Mouse (Mus musculus): ENCODE results near the gene Trabd2b. TPM values are rescaled to one million over a fixed set of nuclear protein-coding genes. Genes with fewer than 3 reads are reported as not detected.

The Trabd2b gene
- polyA plus RNA-seq, 1 experiment from 2014 or later: 1.8 TPM

DNA sequence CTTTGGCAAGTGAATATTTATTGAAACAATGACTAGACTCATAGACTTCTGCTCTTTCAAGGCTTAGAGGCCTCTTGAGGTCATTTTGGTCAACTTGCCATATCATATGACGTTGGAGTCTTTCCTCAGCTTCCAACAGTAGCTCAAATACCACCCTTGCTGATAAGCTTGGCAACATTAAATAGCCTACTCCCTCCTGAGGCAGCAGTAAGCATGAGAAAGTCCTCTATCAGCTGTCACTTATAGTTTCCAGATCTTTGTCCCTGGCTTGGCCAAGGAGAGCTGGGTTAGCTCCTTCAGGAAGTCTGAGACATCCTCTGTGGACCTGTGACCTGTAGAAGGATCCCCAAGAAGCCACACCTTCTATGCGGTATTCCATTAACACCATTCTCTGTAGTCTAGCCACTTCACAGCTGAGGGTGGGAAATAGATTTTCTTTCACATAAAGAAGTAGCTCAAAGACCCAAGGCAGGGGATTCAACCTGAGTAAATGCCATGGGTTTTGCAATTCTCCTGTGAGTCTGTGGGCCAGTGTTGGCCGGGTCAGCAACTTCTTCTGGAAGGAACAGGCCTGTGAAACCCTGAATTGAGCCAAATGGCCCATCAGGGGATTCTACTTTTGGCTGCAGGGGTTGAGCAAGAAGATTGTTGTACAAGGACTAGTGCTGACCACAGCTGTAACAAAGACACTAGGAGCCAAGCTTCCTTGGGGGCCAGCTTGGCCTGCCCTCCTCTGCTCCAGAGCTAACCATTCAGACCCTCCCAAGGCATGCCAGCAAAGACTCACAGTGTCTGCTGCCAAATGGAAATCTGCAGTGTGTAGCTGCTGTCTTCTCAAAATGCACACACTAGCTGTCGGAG is 127.6 kb downstream of the Trabd2b start:
- Histone ChIP-seq H3K9me3 (no peaks in the 10 kb centered on the region), H3K27me3 (no peaks in the 10 kb centered on the region), H3K4me2 (replicated peaks) (no peak overlapping the region), H3K4me3 (no peak overlapping the region), H3K36me3 (no peaks in the 10 kb centered on the region), H3K4me1 (no peaks in the 10 kb centered on the region), H3K9ac (replicated peaks) (no peak overlapping the region), H3K27ac (replicated peaks) (no peak overlapping the region)
- 82% methylated on average over 4 of the region's 4 CpGs for WGBS
- no peak for ATAC-seq (ENCODE audit: low FRiP score, low read depth)

DNA sequence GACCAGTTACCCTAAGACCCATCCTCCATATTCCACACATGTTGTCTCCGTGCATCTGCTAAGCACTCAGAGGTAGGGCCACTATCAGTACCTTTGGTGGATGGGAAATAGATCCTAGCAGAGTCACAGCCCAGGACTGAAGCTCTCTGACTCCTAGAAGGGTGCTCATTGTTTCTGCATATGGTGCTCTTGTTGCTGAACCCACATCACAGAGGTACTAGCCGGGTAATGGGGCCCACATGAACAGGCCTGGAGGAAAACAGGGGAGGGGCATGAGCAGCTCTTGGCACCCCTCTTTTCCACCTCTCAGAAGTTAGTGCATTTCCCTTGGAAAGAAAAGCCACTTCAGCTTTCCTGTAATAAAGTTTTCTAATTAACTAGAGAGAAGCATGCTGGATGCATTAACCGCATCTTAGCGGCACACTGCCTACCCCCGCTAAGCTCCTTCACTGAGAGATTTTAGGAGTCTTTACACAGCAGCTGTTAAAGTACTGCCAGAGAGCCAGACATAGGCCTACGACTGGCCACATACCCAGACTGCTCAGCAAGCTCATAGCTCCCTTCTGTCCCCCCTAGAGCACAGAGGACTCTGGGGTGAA is 131.0 kb downstream of the Trabd2b start:
- 0 out of 2 replicates have a peak, but pooled peaks have one; percentile 27 for ATAC-seq (ENCODE audit: low FRiP score, low read depth)
- no peak overlapping the region for H3K4me3 ChIP-seq
- H3K27ac ChIP-seq (replicated peaks): no peak overlapping the region
- WGBS: 76% methylated on average over 6 of the region's 6 CpGs
- H3K36me3 ChIP-seq: no peaks in the 10 kb centered on the region
- no peaks in the 10 kb centered on the region for H3K9me3 ChIP-seq
- H3K4me2 ChIP-seq (replicated peaks): no peak overlapping the region
- H3K27me3 ChIP-seq: no peaks in the 10 kb centered on the region
- no peaks in the 10 kb centered on the region for H3K4me1 ChIP-seq
- H3K9ac ChIP-seq (replicated peaks): no peak overlapping the region

DNA sequence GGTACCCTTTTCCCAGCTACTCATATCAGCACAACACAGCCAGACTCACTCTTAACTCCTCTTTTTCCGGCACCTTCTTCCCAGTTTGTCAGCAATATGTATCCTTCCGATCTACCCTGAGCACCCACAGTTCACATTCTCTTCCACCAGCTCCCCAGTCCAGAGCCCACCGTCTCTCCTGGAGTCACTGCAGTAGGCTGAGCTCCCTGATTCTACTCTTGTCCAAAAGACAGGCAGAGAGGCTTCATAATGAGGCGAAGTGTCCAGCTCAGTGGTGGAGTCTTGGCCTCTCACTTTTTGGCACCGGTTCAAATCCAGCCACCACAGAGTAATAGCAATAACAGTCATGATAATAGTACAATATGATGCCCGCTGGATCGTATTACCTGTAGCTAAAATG is 133.5 kb downstream of the Trabd2b start:
- H3K36me3 ChIP-seq: no peaks in the 10 kb centered on the region
- WGBS: 92% methylated on average over 7 of the region's 7 CpGs
- H3K27me3 ChIP-seq: no peaks in the 10 kb centered on the region
- no peak overlapping the region for H3K27ac ChIP-seq (replicated peaks)
- no peak overlapping the region for H3K4me2 ChIP-seq (replicated peaks)
- H3K9me3 ChIP-seq: no peaks in the 10 kb centered on the region
- no peak overlapping the region for H3K9ac ChIP-seq (replicated peaks)
- no peak for ATAC-seq (ENCODE audit: low FRiP score, low read depth)
- no peak overlapping the region for H3K4me3 ChIP-seq
- H3K4me1 ChIP-seq: no peaks in the 10 kb centered on the region

DNA sequence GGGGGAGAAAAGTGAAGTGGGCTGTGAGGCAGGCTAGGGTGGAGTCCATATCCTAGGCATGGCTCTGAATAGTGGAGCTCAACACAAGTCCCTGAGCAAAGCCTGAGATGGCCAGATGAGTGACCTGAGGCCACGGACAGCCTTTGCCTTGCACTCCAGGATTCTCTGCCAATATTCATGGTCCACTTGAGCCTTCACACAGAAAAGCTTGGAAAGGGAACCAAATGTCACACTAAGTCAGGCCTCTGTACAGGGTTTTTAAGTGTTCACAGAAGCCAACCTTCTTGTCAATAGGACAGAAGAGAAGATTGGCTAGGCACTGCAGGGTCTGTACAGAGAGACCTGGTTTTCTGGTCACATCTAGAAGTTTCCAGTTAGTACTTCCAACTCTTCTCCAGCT is 134.7 kb downstream of the Trabd2b start:
- H3K36me3 ChIP-seq: no peaks in the 10 kb centered on the region
- H3K27me3 ChIP-seq: no peaks in the 10 kb centered on the region
- no peak overlapping the region for H3K4me2 ChIP-seq (replicated peaks)
- no peak overlapping the region for H3K27ac ChIP-seq (replicated peaks)
- H3K4me1 ChIP-seq: no peaks in the 10 kb centered on the region
- no peak overlapping the region for H3K9ac ChIP-seq (replicated peaks)
- ATAC-seq (ENCODE audit: low FRiP score, low read depth): no peak
- no peak overlapping the region for H3K4me3 ChIP-seq
- no peaks in the 10 kb centered on the region for H3K9me3 ChIP-seq
- 84% methylated on average over 1 of the region's 1 CpGs for WGBS

DNA sequence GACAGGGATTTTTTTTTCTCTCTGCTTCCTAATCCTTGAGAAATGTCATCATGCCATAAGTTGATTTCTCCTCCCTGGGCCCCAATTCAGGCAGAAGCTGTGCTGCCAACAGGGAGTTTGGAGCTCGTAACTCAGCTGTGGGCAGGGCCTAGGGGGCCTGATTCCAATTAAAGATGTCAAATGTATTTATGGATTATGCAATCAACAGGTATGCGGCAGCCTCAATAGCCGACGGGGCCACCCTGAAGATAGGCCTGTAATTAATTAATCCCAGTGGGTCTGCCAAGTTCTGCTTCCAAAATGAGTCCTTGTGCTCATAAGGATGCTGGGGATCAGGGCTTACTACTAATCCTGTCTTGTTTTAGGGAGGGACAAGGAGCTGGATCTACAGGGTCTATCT is 135.6 kb downstream of the Trabd2b start:
- Histone ChIP-seq H3K4me3 (no peak overlapping the region), H3K27ac (replicated peaks) (no peak overlapping the region), H3K36me3 (no peaks in the 10 kb centered on the region), H3K9ac (replicated peaks) (no peak overlapping the region), H3K4me2 (replicated peaks) (no peak overlapping the region), H3K9me3 (no peaks in the 10 kb centered on the region), H3K27me3 (no peaks in the 10 kb centered on the region), H3K4me1 (no peaks in the 10 kb centered on the region)
- 73% methylated on average over 4 of the region's 4 CpGs for WGBS
- ATAC-seq (ENCODE audit: low FRiP score, low read depth): no peak

DNA sequence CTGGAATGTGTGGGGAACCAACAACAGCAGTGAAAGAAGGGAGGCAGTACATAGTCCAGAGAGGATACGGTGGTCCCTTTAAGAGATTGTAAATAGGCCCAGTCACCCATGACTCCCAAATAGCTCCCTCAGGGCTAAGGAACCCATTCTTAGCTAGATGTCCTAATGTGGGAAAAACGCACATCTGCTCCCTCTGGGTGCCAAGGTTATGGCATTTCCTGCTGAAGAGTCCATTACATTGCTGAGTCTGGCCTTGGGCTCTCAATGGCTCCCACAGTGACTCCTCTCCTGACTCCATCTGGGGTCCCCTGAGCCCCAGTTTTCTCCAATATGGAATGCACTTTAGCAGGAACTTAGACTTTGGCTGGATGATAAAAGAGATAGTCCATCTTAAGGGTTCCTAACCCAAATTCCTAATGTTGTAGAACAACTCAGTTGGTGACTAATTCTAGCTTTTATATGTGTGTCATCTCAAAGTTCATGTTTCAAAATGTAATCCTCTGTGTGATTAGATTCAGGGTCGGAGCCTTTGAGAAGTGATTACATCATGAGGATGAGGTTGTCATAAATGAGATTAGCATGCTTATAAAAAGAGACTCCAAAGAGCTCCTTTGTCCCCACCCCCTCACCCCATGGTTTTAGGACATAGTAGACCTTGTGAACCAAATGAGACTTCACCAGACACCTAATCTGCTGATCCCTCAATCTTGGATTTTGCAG is 139.1 kb downstream of the Trabd2b start:
- Histone ChIP-seq H3K4me1 (peaks cover 3% of the 10 kb centered on the region; the same call in 1 of the 2 replicates), H3K9me3 (no peaks in the 10 kb centered on the region), H3K9ac (replicated peaks) (no peak overlapping the region), H3K27ac (replicated peaks) (no peak overlapping the region), H3K27me3 (no peaks in the 10 kb centered on the region), H3K36me3 (no peaks in the 10 kb centered on the region), H3K4me3 (no peak overlapping the region), H3K4me2 (replicated peaks) (no peak overlapping the region)
- WGBS: 71% methylated on average over 3 of the region's 3 CpGs
- ATAC-seq (ENCODE audit: low FRiP score, low read depth): no peak

DNA sequence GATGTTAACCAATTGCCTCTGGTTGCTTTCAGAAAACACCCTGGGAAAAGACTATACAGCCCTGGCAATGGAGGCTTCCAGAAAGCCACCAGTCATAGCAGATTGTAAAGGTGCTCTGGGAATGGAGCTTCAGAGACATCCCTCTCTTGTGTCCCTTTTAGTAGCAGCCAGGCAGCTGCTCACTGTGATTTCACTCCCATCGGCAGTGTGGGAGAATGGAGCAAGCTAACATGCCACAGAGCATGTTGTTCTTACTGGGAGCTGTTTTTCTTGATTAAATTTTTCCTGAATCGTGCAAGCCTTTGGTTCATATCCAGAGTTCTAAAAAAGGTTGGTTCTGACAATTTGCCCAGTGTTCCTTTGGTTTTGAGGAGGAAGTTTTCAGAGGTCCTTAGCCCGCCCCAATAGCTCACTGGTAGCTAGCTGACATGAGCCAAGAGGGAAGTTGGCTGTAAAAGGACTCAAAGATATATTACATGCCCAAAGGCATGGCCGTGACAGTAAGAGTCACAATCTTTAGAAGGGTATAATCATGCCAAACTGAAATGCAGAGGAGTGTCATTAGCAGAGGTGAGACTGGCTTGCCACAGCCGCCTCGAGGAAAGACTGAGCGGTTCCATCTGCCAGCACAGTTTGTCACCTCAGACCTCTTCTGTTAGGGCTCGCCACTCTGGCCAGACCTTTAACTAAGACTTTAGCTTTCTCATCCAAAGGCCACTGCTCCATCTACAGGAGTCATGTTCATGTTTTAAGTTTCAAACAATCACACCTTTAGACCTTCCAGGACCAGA is 141.3 kb downstream of the Trabd2b start:
- H3K9me3 ChIP-seq: no peaks in the 10 kb centered on the region
- H3K4me2 ChIP-seq (replicated peaks): no peak overlapping the region
- no peak overlapping the region for H3K27ac ChIP-seq (replicated peaks)
- no peak overlapping the region for H3K9ac ChIP-seq (replicated peaks)
- H3K27me3 ChIP-seq: no peaks in the 10 kb centered on the region
- 86% methylated on average over 8 of the region's 8 CpGs for WGBS
- H3K4me1 ChIP-seq: peaks cover 7% of the 10 kb centered on the region; the same call in 1 of the 2 replicates
- ATAC-seq (ENCODE audit: low FRiP score, low read depth): no peak
- no peaks in the 10 kb centered on the region for H3K36me3 ChIP-seq
- no peak overlapping the region for H3K4me3 ChIP-seq

DNA sequence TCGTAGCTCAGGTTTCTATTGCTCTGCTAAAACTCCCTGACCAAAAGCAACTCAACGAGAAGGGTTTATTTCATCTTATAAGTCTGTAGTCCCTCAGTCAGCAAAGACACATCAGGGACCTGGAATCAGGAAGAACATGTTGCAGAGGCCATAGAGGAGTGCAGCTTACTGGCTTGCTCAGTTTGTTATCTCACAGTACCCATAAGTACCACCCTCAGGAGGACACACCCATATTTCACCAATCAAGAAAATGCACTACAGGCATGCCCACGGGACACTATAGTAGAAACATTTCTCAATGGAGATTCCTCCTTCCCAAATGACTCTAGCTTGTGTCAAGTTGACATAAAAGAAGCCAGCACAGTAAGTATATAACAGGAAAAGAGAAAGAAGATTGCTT is 143.0 kb downstream of the Trabd2b start:
- 92% methylated on average over 3 of the region's 3 CpGs for WGBS
- Histone ChIP-seq H3K27ac (replicated peaks) (no peak overlapping the region), H3K9me3 (no peaks in the 10 kb centered on the region), H3K4me1 (peaks cover 7% of the 10 kb centered on the region; the same call in 1 of the 2 replicates), H3K27me3 (no peaks in the 10 kb centered on the region), H3K4me2 (replicated peaks) (no peak overlapping the region), H3K4me3 (no peak overlapping the region), H3K9ac (replicated peaks) (no peak overlapping the region), H3K36me3 (no peaks in the 10 kb centered on the region)
- no peak for ATAC-seq (ENCODE audit: low FRiP score, low read depth)

DNA sequence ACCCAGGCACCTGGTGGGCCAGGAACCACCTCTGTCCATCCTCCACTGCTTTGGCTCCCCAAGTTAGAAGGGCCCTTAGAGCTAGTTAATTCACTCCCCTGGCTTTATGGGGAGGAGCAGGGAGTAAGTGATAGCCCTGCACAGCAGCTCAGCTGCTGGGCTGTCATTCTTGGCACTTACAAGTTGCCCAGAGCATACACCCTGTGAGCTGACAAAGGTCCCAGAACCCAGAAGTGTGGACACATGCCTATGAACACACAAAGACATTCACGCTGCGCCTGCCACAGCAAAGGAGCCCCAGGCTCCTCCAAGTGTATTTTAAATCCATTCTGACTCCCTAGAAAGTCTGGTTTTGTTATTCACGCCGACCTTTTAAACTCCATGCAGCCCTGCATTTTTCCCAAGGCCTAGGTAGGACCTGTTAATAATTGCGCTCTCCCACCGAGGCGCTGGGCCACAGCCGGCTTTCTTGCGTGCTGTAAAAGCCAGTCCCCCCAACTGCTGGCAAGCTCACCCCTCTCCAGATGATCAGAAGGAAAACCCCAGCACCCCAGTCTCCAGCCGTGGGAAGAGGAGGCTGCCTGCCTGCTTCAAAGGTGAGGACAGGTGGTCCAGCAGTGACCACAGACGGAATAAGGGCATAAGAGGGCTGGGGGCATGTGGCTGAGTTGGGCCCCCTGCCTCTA is 144.1 kb downstream of the Trabd2b start:
- no peaks in the 10 kb centered on the region for H3K36me3 ChIP-seq
- ATAC-seq (ENCODE audit: low FRiP score, low read depth): no peak
- no peak overlapping the region for H3K4me3 ChIP-seq
- peaks cover 7% of the 10 kb centered on the region; the same call in 1 of the 2 replicates for H3K4me1 ChIP-seq
- H3K9ac ChIP-seq (replicated peaks): no peak overlapping the region
- 45% methylated on average over 11 of the region's 11 CpGs for WGBS
- H3K4me2 ChIP-seq (replicated peaks): no peak overlapping the region
- H3K27me3 ChIP-seq: no peaks in the 10 kb centered on the region
- no peak overlapping the region for H3K27ac ChIP-seq (replicated peaks)
- no peaks in the 10 kb centered on the region for H3K9me3 ChIP-seq

DNA sequence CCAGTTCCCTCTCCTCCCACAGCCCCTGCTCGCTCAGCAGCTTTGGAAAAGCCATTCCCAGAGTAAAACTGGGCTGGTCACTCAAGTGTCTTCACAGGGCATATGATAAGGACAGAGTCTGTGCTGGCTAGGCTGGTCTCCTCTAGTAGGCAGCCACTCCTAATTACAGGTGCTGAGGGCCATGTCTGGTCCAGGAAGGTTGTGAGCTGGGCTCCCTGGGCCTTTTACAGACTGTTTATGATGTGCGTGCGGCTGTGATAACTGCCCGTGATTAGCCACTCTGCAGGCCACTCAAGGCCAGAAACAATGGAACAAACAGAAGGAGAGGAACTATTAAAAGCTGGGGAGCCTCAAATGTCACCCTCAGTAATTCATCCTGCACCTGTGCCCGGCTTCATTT is 150.4 kb downstream of the Trabd2b start:
- Histone ChIP-seq H3K4me2 (replicated peaks) (no peak overlapping the region), H3K4me3 (no peak overlapping the region), H3K9ac (replicated peaks) (no peak overlapping the region), H3K9me3 (no peaks in the 10 kb centered on the region), H3K27ac (replicated peaks) (no peak overlapping the region), H3K4me1 (no peaks in the 10 kb centered on the region), H3K27me3 (no peaks in the 10 kb centered on the region), H3K36me3 (no peaks in the 10 kb centered on the region)
- WGBS: 76% methylated on average over 5 of the region's 5 CpGs
- no peak for ATAC-seq (ENCODE audit: low FRiP score, low read depth)

DNA sequence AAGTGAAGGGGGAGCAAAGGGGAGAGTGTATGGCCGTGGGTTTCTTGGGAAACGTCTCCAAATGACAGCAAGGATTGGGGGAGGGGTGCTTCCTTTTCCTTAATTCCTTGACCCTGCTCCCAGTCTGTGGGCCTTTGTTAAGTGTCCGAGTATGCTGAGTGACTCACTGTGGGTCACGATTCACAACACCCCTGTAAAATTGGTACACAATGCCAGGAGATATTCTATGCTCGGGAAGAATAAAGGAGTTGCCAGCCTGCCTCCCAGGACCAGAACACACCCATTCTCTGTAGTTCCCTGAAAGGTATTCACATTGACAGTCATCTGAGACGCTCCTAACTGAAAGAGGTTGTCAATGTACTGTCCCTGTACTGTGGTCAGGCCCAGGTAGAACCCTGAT is 151.2 kb downstream of the Trabd2b start:
- no peak for ATAC-seq (ENCODE audit: low FRiP score, low read depth)
- Histone ChIP-seq H3K9me3 (no peaks in the 10 kb centered on the region), H3K4me1 (no peaks in the 10 kb centered on the region), H3K27me3 (no peaks in the 10 kb centered on the region), H3K4me3 (no peak overlapping the region), H3K9ac (replicated peaks) (no peak overlapping the region), H3K27ac (replicated peaks) (no peak overlapping the region), H3K4me2 (replicated peaks) (no peak overlapping the region), H3K36me3 (no peaks in the 10 kb centered on the region)
- 36% methylated on average over 6 of the region's 6 CpGs for WGBS

Measured in midbrain, embryonic 12.5 days (tissue).